8 mouse cellular contexts compared by ENCODE assay signal in the genomic region with DNA sequence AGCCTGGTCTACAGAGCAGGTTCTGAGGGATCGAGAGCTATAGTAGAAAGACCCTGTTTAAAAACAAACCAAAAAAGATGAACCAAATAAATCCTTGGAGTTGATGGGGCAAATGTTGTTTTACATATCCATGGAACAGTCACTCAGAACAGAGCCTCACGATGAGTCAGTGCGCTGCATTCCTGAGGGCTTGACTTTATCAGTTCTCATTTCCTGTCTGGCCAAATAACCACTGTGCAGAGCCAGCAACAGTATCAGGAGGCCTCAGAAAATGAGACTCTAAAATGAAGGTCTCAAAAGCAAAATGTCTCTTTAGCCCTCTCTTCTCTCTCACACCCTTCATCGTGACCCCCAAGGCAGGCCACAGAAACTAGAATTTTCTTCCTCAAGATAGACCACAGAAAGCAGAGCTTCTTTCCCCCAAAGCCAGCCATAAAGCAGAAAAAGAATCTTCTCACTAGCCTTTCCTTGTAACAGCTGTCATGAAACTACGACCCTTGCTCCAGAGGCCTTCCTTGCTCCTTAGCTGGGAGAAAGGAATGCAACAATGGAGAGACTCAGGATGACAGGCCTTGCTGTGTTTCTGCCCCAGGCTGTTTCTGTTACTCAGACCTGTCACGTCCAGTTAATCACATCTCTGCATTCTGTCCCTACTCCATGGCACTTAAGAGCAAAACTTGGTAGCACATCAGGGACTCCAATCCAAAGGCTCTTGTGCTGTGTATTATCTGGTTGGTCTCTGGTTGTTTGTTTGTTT. TPM values are rescaled to one million over a fixed set of nuclear protein-coding genes. Genes with fewer than 3 reads are reported as not detected.
DNase-seq lines count a peak whose midpoint lies in the region; ATAC-seq and TF ChIP-seq lines count a peak whose summit lies in the region.

No protein-coding gene starts in this region.

- no peak overlapping the region for H3K4me3 ChIP-seq in embryonic facial prominence, embryonic 10.5 days
- H3K4me3 ChIP-seq in stomach, postnatal 0 days (ENCODE audit: low read depth, low read length): no peak overlapping the region
- no peak overlapping the region for H3K4me3 ChIP-seq in thymus, adult 2 months (ENCODE audit: control insufficient read depth, insufficient read depth, low read length)

- H3K4me2 ChIP-seq in stomach, postnatal 0 days (replicated peaks; ENCODE audit: low read depth): no peak overlapping the region

- H3K9me3 ChIP-seq in embryonic facial prominence, embryonic 10.5 days: no peaks in the 10 kb centered on the region
- no peaks in the 10 kb centered on the region for H3K9me3 ChIP-seq in stomach, postnatal 0 days (ENCODE audit: control insufficient read depth, low read length)

- peaks cover 13% of the 10 kb centered on the region for H3K4me1 ChIP-seq in embryonic facial prominence, embryonic 10.5 days
- no peaks in the 10 kb centered on the region for H3K4me1 ChIP-seq in stomach, postnatal 0 days (replicated peaks; ENCODE audit: control insufficient read depth, insufficient read depth)
- no peaks in the 10 kb centered on the region; the same call in 1 of the 2 replicates for H3K4me1 ChIP-seq in thymus, adult 2 months (replicated peaks; ENCODE audit: control insufficient read depth, insufficient read depth, low read length)

- 46% methylated on average over 6 of the region's 6 CpGs for WGBS in embryonic facial prominence, embryonic 10.5 days
- 46% methylated on average over 6 of the region's 6 CpGs for WGBS in stomach, postnatal 0 days
- 87% methylated on average over 6 of the region's 6 CpGs for WGBS in thymus, adult 2 months

- H3K36me3 ChIP-seq in embryonic facial prominence, embryonic 10.5 days (replicated peaks): no peaks in the 10 kb centered on the region
- H3K36me3 ChIP-seq in stomach, postnatal 0 days (ENCODE audit: control insufficient read depth, insufficient read depth, low read length): no peaks in the 10 kb centered on the region
- H3K36me3 ChIP-seq in thymus, adult 2 months (ENCODE audit: control insufficient read depth, insufficient read depth, low read length): no peaks in the 10 kb centered on the region

- H3K27me3 ChIP-seq in embryonic facial prominence, embryonic 10.5 days (replicated peaks; ENCODE audit: low read depth, poor library complexity, severe bottlenecking): no peaks in the 10 kb centered on the region
- H3K27me3 ChIP-seq in stomach, postnatal 0 days (ENCODE audit: control insufficient read depth, insufficient read depth, low read length): no peaks in the 10 kb centered on the region
- H3K27me3 ChIP-seq in thymus, adult 2 months (ENCODE audit: control insufficient read depth, insufficient read depth, low read length): no peaks in the 10 kb centered on the region

- TF ChIP-seq EP300 in stomach, postnatal 0 days (optimal IDR thresholded peaks at IDR 0.05): no peak

- no peak overlapping the region for H3K9ac ChIP-seq in stomach, postnatal 0 days (ENCODE audit: low read length)

- TF ChIP-seq CTCF in stomach, postnatal 0 days (IDR thresholded peaks at IDR 0.05; ENCODE audit: low read depth): no peak
- no peak for TF ChIP-seq CTCF in thymus, adult 2 months (IDR thresholded peaks at IDR 0.05; ENCODE audit: borderline replicate concordance, control insufficient read depth, extremely low read depth, insufficient read depth, low read length, poor library complexity)

- peak overlapping the region; percentile 72 for H3K27ac ChIP-seq in embryonic facial prominence, embryonic 10.5 days (replicated peaks)
- H3K27ac ChIP-seq in stomach, postnatal 0 days (replicated peaks): peak overlapping the region; percentile 58; the same call in 1 of the 2 replicates
- H3K27ac ChIP-seq in thymus, adult 2 months (ENCODE audit: control insufficient read depth, insufficient read depth, low read length): no peak overlapping the region

- peak; percentile 72; the same call in 1 of the 2 replicates for ATAC-seq in stomach, postnatal 0 days (ENCODE audit: low FRiP score, low TSS enrichment)
- no peak for ATAC-seq in monocyte, adult 5-6 weeks (replicated peaks; ENCODE audit: insufficient number of reproducible peaks, low FRiP score, low TSS enrichment, poor library complexity, severe bottlenecking)

- TF ChIP-seq POLR2A in thymus, adult 2 months (IDR thresholded peaks at IDR 0.05; ENCODE audit: control insufficient read depth, extremely low read depth, insufficient read depth, low read length, poor library complexity): no peak

- peak; percentile 28 for DNase-seq in ovary, adult 18-20 months (ENCODE audit: low spot score)
- DNase-seq in ovary, postnatal 14 days (ENCODE audit: low spot score): no peak
- DNase-seq in embryonic facial prominence, embryonic 10.5 days (ENCODE audit: low spot score): peak; percentile 34
- DNase-seq in heart, postnatal 4 days: peak; percentile 59
- DNase-seq in stomach, postnatal 0 days (ENCODE audit: low spot score): no peak
- no peak for DNase-seq in thymus, adult 2 months
- no peak for DNase-seq in gastrocnemius, postnatal 4 days (ENCODE audit: low spot score in 2 of 2)

RNA-seq across cellular contexts. Expression of gene Tmem216, which starts 5.7 kb away (rescaled TPM):
- polyA plus RNA-seq in embryonic facial prominence, embryonic 10.5 days (2016; fragmentation: Nextera tagmentation; extraction: Ambion mirVana): 62.2 and 68.6 TPM in 2 replicates
- 1 to 10 TPM; 5.8 to 6.2 TPM for total RNA-seq in heart, postnatal 4 days (2021)
- 23.3 and 23.9 TPM in 2 replicates for polyA plus RNA-seq in stomach, postnatal 0 days (2015; fragmentation: Nextera tagmentation; extraction: Ambion mirVana)
- polyA plus RNA-seq in thymus, adult 2 months (2012; rRNA removed): 14.8 and 22.2 TPM in 2 replicates
- 1.3 to 2.6 TPM in 2 of 3 replicates, not detected in the other for total RNA-seq in monocyte, adult 5-6 weeks (2017)
- 1 to 10 TPM; 4.4 to 5.2 TPM for total RNA-seq in gastrocnemius, postnatal 4 days (2021)

RNA-seq across cellular contexts. Expression of gene Cyb561a3, which starts 15.2 kb away (rescaled TPM):
- polyA plus RNA-seq in embryonic facial prominence, embryonic 10.5 days (2016; fragmentation: Nextera tagmentation; extraction: Ambion mirVana): 12.8 and 13.9 TPM in 2 replicates
- total RNA-seq in heart, postnatal 4 days (2021): 10 to 100 TPM in 1 of 2 experiments, 1 to 10 TPM in 1; 8.1 to 11.3 TPM
- 15.7 and 16.7 TPM in 2 replicates for polyA plus RNA-seq in stomach, postnatal 0 days (2015; fragmentation: Nextera tagmentation; extraction: Ambion mirVana)
- 87.9 and 93.7 TPM in 2 replicates for polyA plus RNA-seq in thymus, adult 2 months (2012; rRNA removed)
- 18.9 to 42.4 TPM (median 29.1 TPM) in 3 replicates for total RNA-seq in monocyte, adult 5-6 weeks (2017)
- 1 to 10 TPM; 6.5 to 8.3 TPM for total RNA-seq in gastrocnemius, postnatal 4 days (2021)

RNA-seq across cellular contexts. Expression of gene Tmem138, which starts 15.4 kb away (rescaled TPM):
- polyA plus RNA-seq in embryonic facial prominence, embryonic 10.5 days (2016; fragmentation: Nextera tagmentation; extraction: Ambion mirVana): 51.1 and 52.6 TPM in 2 replicates
- total RNA-seq in heart, postnatal 4 days (2021): 1 to 10 TPM; 6.1 to 7.7 TPM
- 11.4 and 12.2 TPM in 2 replicates for polyA plus RNA-seq in stomach, postnatal 0 days (2015; fragmentation: Nextera tagmentation; extraction: Ambion mirVana)
- polyA plus RNA-seq in thymus, adult 2 months (2012; rRNA removed): 18.7 and 20.6 TPM in 2 replicates
- 0.48 to 7.5 TPM (median 5.7 TPM) in 3 replicates for total RNA-seq in monocyte, adult 5-6 weeks (2017)
- total RNA-seq in gastrocnemius, postnatal 4 days (2021): 1 to 10 TPM; 5.2 TPM

RNA-seq across cellular contexts. Expression of gene Sdhaf2, which starts 35.8 kb away (rescaled TPM):
- 62.2 and 64.0 TPM in 2 replicates for polyA plus RNA-seq in embryonic facial prominence, embryonic 10.5 days (2016; fragmentation: Nextera tagmentation; extraction: Ambion mirVana)
- total RNA-seq in heart, postnatal 4 days (2021): 10 to 100 TPM; 54.2 to 56.5 TPM
- polyA plus RNA-seq in stomach, postnatal 0 days (2015; fragmentation: Nextera tagmentation; extraction: Ambion mirVana): 37.4 and 38.9 TPM in 2 replicates
- polyA plus RNA-seq in thymus, adult 2 months (2012; rRNA removed): 42.1 and 42.2 TPM in 2 replicates
- total RNA-seq in monocyte, adult 5-6 weeks (2017): 47.3 to 75.9 TPM (median 53.7 TPM) in 3 replicates
- total RNA-seq in gastrocnemius, postnatal 4 days (2021): 10 to 100 TPM; 41.1 to 41.7 TPM

RNA-seq across cellular contexts. Expression of gene Cpsf7, which starts 36.7 kb away (rescaled TPM):
- polyA plus RNA-seq in embryonic facial prominence, embryonic 10.5 days (2016; fragmentation: Nextera tagmentation; extraction: Ambion mirVana): 54.5 and 55.3 TPM in 2 replicates
- 10 to 100 TPM; 50.0 to 52.9 TPM for total RNA-seq in heart, postnatal 4 days (2021)
- polyA plus RNA-seq in stomach, postnatal 0 days (2015; fragmentation: Nextera tagmentation; extraction: Ambion mirVana): 12.5 and 16.7 TPM in 2 replicates
- polyA plus RNA-seq in thymus, adult 2 months (2012; rRNA removed): 106 and 113 TPM in 2 replicates
- 49.1 to 87.5 TPM (median 69.3 TPM) in 3 replicates for total RNA-seq in monocyte, adult 5-6 weeks (2017)
- total RNA-seq in gastrocnemius, postnatal 4 days (2021): 10 to 100 TPM; 40.5 to 53.0 TPM

Comparison
In these comparisons a context has a peak if more than half of its experiments do, and no peak if none do; other contexts are left out.
1. DNase-seq: peak in ovary, adult 18-20 months (single experiment), embryonic facial prominence, embryonic 10.5 days (single experiment) and heart, postnatal 4 days (single experiment); none in ovary, postnatal 14 days (single experiment), stomach, postnatal 0 days (single experiment), thymus, adult 2 months (single experiment) and gastrocnemius, postnatal 4 days (0 of 2).